Mouse (Mus musculus): ENCODE data around the gene Zbtb44. TPM values are rescaled to one million over a fixed set of nuclear protein-coding genes. Genes with fewer than 3 reads are reported as not detected.

Zbtb44 gene
- polyA plus RNA-seq, 1 experiment from 2014 or later, result 7.5 TPM

GRCm38 (mm10) chr9:31073797-31074196 lies 43.4 kb downstream of the Zbtb44 start:
- Histone ChIP-seq H3K4me3 (no peak overlapping the region), H3K27me3 (no peaks in the 10 kb centered on the region), H3K27ac (no peak overlapping the region), H3K4me1 (no peaks in the 10 kb centered on the region), H3K36me3 (peaks cover 7% of the 10 kb centered on the region; the same call in 1 of the 2 replicates), H3K4me2 (no peak overlapping the region), H3K9me3 (no peaks in the 10 kb centered on the region), H3K9ac (no peak overlapping the region)
- no peak for ATAC-seq (ENCODE audit: insufficient number of reproducible peaks, low FRiP score, low TSS enrichment, low read depth)
- 76% methylated on average over 7 of the region's 7 CpGs for WGBS

GRCm38 (mm10) chr9:31074836-31075235 lies 44.4 kb downstream of the Zbtb44 start:
- Histone ChIP-seq H3K27me3 (no peaks in the 10 kb centered on the region), H3K9me3 (no peaks in the 10 kb centered on the region), H3K4me2 (no peak overlapping the region), H3K9ac (no peak overlapping the region), H3K36me3 (no peaks in the 10 kb centered on the region; the same call in 1 of the 2 replicates), H3K27ac (no peak overlapping the region), H3K4me1 (no peaks in the 10 kb centered on the region), H3K4me3 (no peak overlapping the region)
- 73% methylated on average over 10 of the region's 10 CpGs for WGBS
- ATAC-seq (ENCODE audit: insufficient number of reproducible peaks, low FRiP score, low TSS enrichment, low read depth), result no peak

GRCm38 (mm10) chr9:31080726-31081125 lies 50.3 kb downstream of the Zbtb44 start:
- Histone ChIP-seq H3K27ac (no peak overlapping the region), H3K4me3 (no peak overlapping the region), H3K27me3 (peaks cover 11% of the 10 kb centered on the region), H3K36me3 (no peaks in the 10 kb centered on the region), H3K9ac (no peak overlapping the region), H3K9me3 (no peaks in the 10 kb centered on the region), H3K4me1 (0 out of 2 replicates have a peak, but pooled peaks cover 4% of the 10 kb centered on the region), H3K4me2 (no peak overlapping the region)
- 71% methylated on average over 6 of the region's 6 CpGs for WGBS
- no peak for ATAC-seq (ENCODE audit: insufficient number of reproducible peaks, low FRiP score, low TSS enrichment, low read depth)

GRCm38 (mm10) chr9:31082054-31082666 lies 51.7 kb downstream of the Zbtb44 start:
- WGBS, result 6% methylated on average over 15 of the region's 15 CpGs
- Histone ChIP-seq H3K9ac (no peak overlapping the region), H3K27ac (no peak overlapping the region), H3K27me3 (peaks cover 11% of the 10 kb centered on the region), H3K4me3 (peak overlapping the region; percentile 14; the same call in 1 of the 2 replicates), H3K9me3 (no peaks in the 10 kb centered on the region), H3K4me2 (peak overlapping the region; percentile 42), H3K4me1 (peaks cover 4% of the 10 kb centered on the region; the same call in 1 of the 2 replicates), H3K36me3 (no peaks in the 10 kb centered on the region)
- ATAC-seq (ENCODE audit: insufficient number of reproducible peaks, low FRiP score, low TSS enrichment, low read depth), result no peak

- Histone ChIP-seq H3K9me3 (no peaks in the 10 kb centered on the region), H3K36me3 (no peaks in the 10 kb centered on the region), H3K4me1 (peaks cover 4% of the 10 kb centered on the region; the same call in 1 of the 2 replicates), H3K27me3 (peaks cover 11% of the 10 kb centered on the region), H3K27ac (no peak overlapping the region), H3K9ac (no peak overlapping the region), H3K4me3 (no peak overlapping the region), H3K4me2 (no peak overlapping the region)
- ATAC-seq (ENCODE audit: insufficient number of reproducible peaks, low FRiP score, low TSS enrichment, low read depth), result no peak
- WGBS, result 74% methylated on average over 6 of the region's 6 CpGs
These were observed 52.3 kb downstream of the Zbtb44 start for GRCm38 (mm10) chr9:31082771-31083170.

DNA sequence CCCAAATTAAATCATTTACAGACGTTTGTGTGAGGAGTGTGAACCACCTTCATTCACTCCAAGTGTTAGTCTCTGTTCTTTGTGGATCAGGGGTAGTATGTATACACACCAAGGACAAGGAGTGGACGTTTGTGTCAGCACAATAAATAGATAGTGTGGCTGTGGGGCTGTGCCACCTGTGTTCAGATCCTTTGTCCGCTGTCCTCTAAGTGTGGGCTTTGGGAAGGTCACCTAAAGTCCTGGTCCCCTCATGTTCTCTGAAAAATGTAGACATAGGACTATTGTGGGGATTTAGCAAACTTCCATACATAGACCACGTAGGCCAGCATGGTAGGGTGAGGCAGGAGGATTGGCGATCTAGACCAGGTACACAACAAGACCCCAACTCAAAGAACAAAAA lies 55.1 kb downstream of the Zbtb44 start:
- H3K4me2 ChIP-seq, result no peak overlapping the region
- peaks cover 11% of the 10 kb centered on the region for H3K27me3 ChIP-seq
- peaks cover 8% of the 10 kb centered on the region; the same call in 1 of the 2 replicates for H3K4me1 ChIP-seq
- 73% methylated on average over 5 of the region's 5 CpGs for WGBS
- no peaks in the 10 kb centered on the region for H3K9me3 ChIP-seq
- H3K27ac ChIP-seq, result no peak overlapping the region
- ATAC-seq (ENCODE audit: insufficient number of reproducible peaks, low FRiP score, low TSS enrichment, low read depth), result no peak
- H3K36me3 ChIP-seq, result no peaks in the 10 kb centered on the region
- H3K4me3 ChIP-seq, result no peak overlapping the region
- no peak overlapping the region for H3K9ac ChIP-seq

DNA sequence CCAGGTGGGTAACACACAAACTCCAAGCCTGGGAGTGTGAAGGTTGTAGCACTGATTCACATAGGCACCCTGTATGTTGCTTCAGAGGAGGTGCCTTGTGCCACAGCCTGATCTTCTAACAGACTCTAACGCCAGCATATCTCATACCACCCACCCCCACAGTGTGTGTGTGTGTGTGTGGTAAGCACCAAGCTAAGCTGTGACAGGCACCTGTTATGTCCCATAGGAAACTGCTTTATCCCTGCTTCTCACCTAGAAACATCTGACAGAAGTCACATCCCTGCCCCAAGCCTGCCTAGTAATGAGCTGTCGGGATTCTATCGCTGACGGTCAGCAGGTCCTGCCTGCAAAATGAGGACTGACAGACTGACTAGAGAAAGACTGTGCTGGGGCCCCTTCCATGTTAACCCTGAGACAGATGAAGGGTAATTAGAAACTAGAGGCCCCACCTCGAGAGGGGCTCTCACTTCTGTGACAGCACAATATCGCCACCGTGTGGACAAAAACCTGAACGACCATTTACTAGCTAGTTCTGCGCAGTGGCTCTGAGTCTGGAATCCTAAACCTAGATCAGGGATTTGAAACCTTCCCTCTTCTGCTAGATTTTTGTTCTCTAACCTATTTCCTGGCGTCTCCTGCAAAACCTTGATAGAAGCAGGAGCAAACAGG lies 55.8 kb downstream of the Zbtb44 start:
- Histone ChIP-seq H3K4me3 (no peak overlapping the region), H3K27ac (no peak overlapping the region), H3K27me3 (peaks cover 11% of the 10 kb centered on the region), H3K9me3 (no peaks in the 10 kb centered on the region), H3K9ac (no peak overlapping the region), H3K4me2 (no peak overlapping the region), H3K4me1 (peaks cover 8% of the 10 kb centered on the region; the same call in 1 of the 2 replicates), H3K36me3 (no peaks in the 10 kb centered on the region)
- ATAC-seq (ENCODE audit: insufficient number of reproducible peaks, low FRiP score, low TSS enrichment, low read depth), result no peak
- WGBS, result 16% methylated on average over 10 of the region's 10 CpGs

- H3K4me3 ChIP-seq, result no peak overlapping the region
- peaks cover 8% of the 10 kb centered on the region; the same call in 1 of the 2 replicates for H3K4me1 ChIP-seq
- no peak for ATAC-seq (ENCODE audit: insufficient number of reproducible peaks, low FRiP score, low TSS enrichment, low read depth)
- H3K9ac ChIP-seq, result no peak overlapping the region
- H3K4me2 ChIP-seq, result no peak overlapping the region
- 75% methylated on average over 7 of the region's 7 CpGs for WGBS
- H3K36me3 ChIP-seq, result no peaks in the 10 kb centered on the region
- H3K27me3 ChIP-seq, result peaks cover 11% of the 10 kb centered on the region
- H3K27ac ChIP-seq, result no peak overlapping the region
- no peaks in the 10 kb centered on the region for H3K9me3 ChIP-seq
These were observed 56.3 kb downstream of the Zbtb44 start for GRCm38 (mm10) chr9:31086754-31087145.

DNA sequence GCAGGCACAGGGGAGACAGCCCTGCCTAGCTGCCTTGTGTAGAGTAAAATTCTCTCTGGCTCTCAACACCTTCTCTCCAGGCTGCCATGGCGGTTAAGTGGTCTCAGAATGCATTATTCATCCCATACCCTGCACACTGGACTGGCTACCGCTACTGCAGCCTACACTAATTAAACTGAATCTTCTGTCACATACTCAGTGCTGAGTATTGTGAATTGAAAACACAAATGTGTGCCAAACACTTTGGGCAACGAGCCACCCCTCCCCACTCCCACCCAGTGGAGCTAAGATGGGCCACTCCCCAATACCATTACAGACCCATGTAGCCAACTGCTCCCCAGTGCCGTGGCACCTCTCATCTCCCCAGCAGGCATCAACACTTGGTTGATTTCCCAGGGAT lies 57.0 kb downstream of the Zbtb44 start:
- Histone ChIP-seq H3K36me3 (no peaks in the 10 kb centered on the region), H3K9me3 (no peaks in the 10 kb centered on the region), H3K4me1 (peaks cover 4% of the 10 kb centered on the region; the same call in 1 of the 2 replicates), H3K4me3 (no peak overlapping the region), H3K27me3 (peaks cover 11% of the 10 kb centered on the region), H3K27ac (no peak overlapping the region), H3K4me2 (no peak overlapping the region), H3K9ac (no peak overlapping the region)
- ATAC-seq (ENCODE audit: insufficient number of reproducible peaks, low FRiP score, low TSS enrichment, low read depth), result no peak
- WGBS, result 76% methylated on average over 4 of the region's 4 CpGs

DNA sequence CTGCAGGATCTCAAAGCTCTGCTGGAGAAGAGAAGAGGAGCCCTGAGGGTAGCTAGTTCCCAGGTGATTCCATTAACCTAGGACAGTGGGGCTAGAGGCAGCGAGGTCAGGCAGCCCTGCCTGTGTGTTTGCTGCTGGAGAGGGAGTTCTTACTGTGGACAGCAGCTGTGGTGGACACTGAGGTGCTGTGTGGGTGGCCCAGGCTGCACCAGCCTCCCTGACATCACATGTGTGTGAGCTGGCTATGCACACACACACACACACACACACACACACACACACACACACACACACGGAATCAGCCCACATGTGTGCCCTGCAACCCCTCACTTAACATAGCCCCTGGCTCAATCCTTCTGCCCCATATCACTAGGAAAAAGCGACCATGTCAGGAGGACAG lies 57.7 kb downstream of the Zbtb44 start:
- 55% methylated on average over 3 of the region's 3 CpGs for WGBS
- no peak overlapping the region for H3K4me2 ChIP-seq
- no peak overlapping the region for H3K9ac ChIP-seq
- H3K36me3 ChIP-seq, result no peaks in the 10 kb centered on the region
- no peak overlapping the region for H3K4me3 ChIP-seq
- no peak for ATAC-seq (ENCODE audit: insufficient number of reproducible peaks, low FRiP score, low TSS enrichment, low read depth)
- peaks cover 5% of the 10 kb centered on the region for H3K27me3 ChIP-seq
- no peaks in the 10 kb centered on the region for H3K9me3 ChIP-seq
- peaks cover 4% of the 10 kb centered on the region; the same call in 1 of the 2 replicates for H3K4me1 ChIP-seq
- no peak overlapping the region for H3K27ac ChIP-seq

DNA sequence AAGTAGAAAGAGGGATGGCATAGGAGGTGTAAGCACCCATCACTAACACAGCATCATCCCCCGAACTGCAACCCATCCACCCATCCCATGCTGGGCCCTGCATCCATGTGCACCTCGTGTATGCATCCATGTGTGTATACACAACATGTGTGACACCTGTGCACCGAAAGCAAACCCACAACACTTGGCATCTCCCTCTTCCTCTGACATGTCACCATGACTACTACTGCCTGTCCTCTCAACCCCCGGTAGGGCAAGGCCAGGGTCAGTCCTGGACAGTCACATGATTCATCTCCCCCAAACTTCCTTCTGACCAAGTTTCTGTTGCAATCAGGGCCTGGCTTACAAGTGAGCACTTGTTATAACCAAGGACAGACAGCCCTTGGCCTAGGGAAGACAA lies 58.4 kb downstream of the Zbtb44 start:
- Histone ChIP-seq H3K27ac (no peak overlapping the region), H3K27me3 (no peaks in the 10 kb centered on the region; the same call in 1 of the 2 replicates), H3K4me2 (no peak overlapping the region), H3K36me3 (no peaks in the 10 kb centered on the region), H3K4me3 (no peak overlapping the region), H3K9ac (no peak overlapping the region), H3K4me1 (peaks cover 4% of the 10 kb centered on the region; the same call in 1 of the 2 replicates), H3K9me3 (no peaks in the 10 kb centered on the region)
- no peak for ATAC-seq (ENCODE audit: insufficient number of reproducible peaks, low FRiP score, low TSS enrichment, low read depth)
- WGBS, result 77% methylated on average over 4 of the region's 4 CpGs

GRCm38 (mm10) chr9:31089541-31089940 lies 59.1 kb downstream of the Zbtb44 start:
- Histone ChIP-seq H3K36me3 (no peaks in the 10 kb centered on the region), H3K4me3 (no peak overlapping the region), H3K9ac (no peak overlapping the region), H3K9me3 (no peaks in the 10 kb centered on the region), H3K27me3 (no peaks in the 10 kb centered on the region; the same call in 1 of the 2 replicates), H3K4me2 (no peak overlapping the region), H3K27ac (no peak overlapping the region), H3K4me1 (peaks cover 4% of the 10 kb centered on the region; the same call in 1 of the 2 replicates)
- ATAC-seq (ENCODE audit: insufficient number of reproducible peaks, low FRiP score, low TSS enrichment, low read depth), result no peak
- 80% methylated on average over 9 of the region's 9 CpGs for WGBS

Measured in limb, embryonic 15.5 days (tissue).